Mouse (Mus musculus) small intestine, adult 2 months (tissue): ENCODE data around the gene Tmem251. TPM values are rescaled to one million over a fixed set of nuclear protein-coding genes. Genes with fewer than 3 reads are reported as not detected.

ENCODE experiments used
- H3K27ac ChIP-seq: fragments of 200-500 bp; 2 replicates; pipeline ENCODE4 v1.5.1; 2012; ENCODE audit warnings: low read depth, low read length, control low read depth, inconsistent platforms; ENCODE audit not compliant: insufficient read depth
- H3K27me3 ChIP-seq: fragments of 200-500 bp; 2 replicates; pipeline ENCODE4 v1.6.1; 2012; ENCODE audit warnings: mild to moderate bottlenecking, moderate library complexity, low read length, inconsistent platforms; ENCODE audit not compliant: control insufficient read depth, insufficient read depth
- H3K36me3 ChIP-seq: fragments of 200-500 bp; 2 replicates; pipeline ENCODE4 v1.6.1; 2012; ENCODE audit warnings: mild to moderate bottlenecking, low read length, control low read depth, inconsistent platforms; ENCODE audit not compliant: control insufficient read depth, insufficient read depth
- H3K4me1 ChIP-seq: fragments of 200-500 bp; 2 replicates; pipeline ENCODE4 v1.6.1; 2012; ENCODE audit warnings: low read length, inconsistent platforms, mixed read lengths; ENCODE audit not compliant: control insufficient read depth, insufficient read depth, insufficient read length
- H3K4me3 ChIP-seq: fragments of 200-500 bp; 2 replicates; pipeline ENCODE4 v1.5.1; 2012; ENCODE audit warnings: low read depth, mild to moderate bottlenecking, control low read depth, inconsistent platforms, low read length, moderate library complexity
- CTCF ChIP-seq: fragments of 200-500 bp; IDR thresholded peaks from 2 replicates; pipeline ENCODE4 v1.5.1; 2012; ENCODE audit warnings: low read depth, mild to moderate bottlenecking, control low read depth, inconsistent platforms, low read length, moderate library complexity, mixed read lengths; ENCODE audit not compliant: insufficient replicate concordance, insufficient read length; ENCODE audit errors: extremely low read depth
- POLR2A ChIP-seq: fragments of 200-500 bp; IDR thresholded peaks from 2 replicates; pipeline ENCODE4 v1.6.1; 2012; ENCODE audit warnings: low read depth, mild to moderate bottlenecking, control low read depth, inconsistent platforms, low read length, moderate library complexity
- WGBS: fragments of 180-500 bp; shearing (Covaris S2); methylation state at CpG from one replicate; pipeline ENCODE4 v1.1.7; 2018; 5-methylcytosine and 5-hydroxymethylcytosine counted together
- polyA plus RNA-seq: library from polyadenylated mRNA; depleted of rRNA; stranded (reverse); fragments of >200 nt; gene quantifications from 2 replicates; pipeline ENCODE4 v1.2.3, GENCODE M21; 2012; rRNA removed

Gene Tmem251
- 1.7 and 2.4 TPM in 2 replicates for polyA plus RNA-seq

DNA sequence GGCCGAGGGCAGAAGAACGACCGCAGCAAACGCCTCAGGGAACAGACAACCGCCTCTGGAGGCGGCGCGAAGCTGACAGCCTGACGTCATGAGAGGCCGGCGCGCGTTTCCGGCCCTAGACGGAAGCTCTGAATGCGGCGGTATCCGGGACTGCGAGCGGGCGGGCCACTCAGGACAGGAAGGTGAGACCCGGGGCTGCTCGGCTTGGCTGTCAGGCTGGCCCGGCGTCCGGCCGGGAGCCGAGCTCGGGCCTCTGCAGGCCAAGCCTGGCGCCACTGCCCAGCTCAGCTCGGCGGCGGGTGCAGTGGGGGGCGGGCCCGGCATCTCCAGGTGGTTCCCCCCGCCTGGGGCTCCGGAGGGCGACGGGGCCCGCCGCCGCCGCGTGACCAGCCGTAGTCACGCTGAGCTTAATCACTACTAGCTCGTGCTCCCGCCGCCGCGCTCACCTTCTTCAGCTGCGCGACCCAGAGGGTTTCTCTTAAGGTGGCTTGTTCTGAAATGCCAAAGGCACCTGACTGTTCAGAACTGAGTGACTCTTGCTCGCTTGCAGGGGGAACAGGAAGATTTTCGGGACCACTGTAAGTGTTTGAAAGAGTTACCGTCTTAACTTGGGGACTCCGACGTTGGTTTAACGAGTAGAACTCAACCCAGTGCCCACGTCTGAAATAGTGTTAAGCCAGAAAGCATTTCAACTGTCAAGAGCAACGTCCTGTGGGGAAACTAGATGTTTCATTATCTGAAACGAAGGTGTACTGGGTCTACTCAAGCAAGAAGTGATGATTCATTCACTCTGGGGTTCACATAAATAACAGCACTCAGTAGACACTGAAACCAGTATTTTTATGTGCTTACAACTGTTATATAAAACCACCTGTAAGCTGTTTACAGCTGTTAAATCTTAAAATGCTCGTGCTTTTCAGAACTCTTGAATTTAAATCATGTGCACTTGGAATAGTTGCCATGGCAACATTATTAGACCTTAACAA is at the start of gene Tmem251, which contains the start of gene Moap1:
Gene Tmem251, plus strand, starts transcription at position 174 of the 986 bp plus-strand sequence.
Gene Moap1, minus strand, starts transcription at position 73 of the 986 bp plus-strand sequence.
- H3K4me1 ChIP-seq: peaks cover 7% of the 10 kb centered on the region; the same call in 1 of the 2 replicates
- under 1% methylated on average over 63 of the region's 63 CpGs for WGBS
- H3K27ac ChIP-seq: peak within 1 kb of the TSS; percentile 71
- H3K4me3 ChIP-seq: peak within 1 kb of the TSS; percentile 73
- H3K27me3 ChIP-seq: no peaks in the 10 kb centered on the region
- H3K36me3 ChIP-seq: peaks cover 6% of the 10 kb centered on the region; the same call in 1 of the 2 replicates
- peak; percentile 48 for TF ChIP-seq POLR2A
- no peak for TF ChIP-seq CTCF

DNA sequence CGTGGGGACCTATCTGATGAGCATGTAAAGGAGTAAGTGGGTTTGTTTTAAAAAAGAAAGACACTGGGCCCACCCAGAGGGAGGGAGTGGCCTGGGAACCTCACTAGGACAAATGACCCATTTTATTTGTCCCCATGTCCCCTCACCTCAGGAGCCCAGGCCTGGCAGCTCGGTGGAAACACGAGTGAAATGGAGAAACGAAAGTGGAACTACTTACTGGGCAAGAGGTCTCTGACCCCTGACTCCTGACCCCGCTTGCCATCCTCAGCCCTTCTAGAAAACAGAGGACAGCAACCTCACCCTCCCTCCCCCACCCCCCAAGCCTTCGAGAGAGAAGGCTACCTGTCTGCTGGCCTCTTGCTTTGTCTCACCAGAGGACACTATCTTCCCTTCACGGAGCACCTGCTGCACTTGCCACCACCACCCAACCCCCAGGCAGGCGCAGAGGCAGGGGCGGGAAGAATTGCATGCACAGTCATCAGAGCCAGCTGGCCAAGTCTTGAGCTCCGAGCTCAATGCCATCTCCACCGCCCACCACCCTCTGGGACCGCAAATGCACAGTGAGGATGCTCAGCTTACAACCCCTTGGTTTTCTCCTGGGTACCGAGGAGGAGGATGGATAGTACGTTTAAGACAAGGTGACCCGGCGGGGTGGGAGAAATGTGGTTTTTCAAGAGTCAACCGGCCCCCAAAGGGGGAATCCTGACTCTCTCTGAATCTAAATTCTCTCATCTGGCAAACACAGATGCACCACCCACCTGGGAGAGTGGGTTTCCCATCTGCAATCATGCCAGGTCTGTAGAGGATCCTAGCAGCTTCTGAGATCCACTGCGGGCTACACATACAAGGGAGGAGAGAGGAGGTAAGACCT is 48.0 kb upstream of the Tmem251 start:
- TF ChIP-seq POLR2A: no peak
- no peak for TF ChIP-seq CTCF
- 57% methylated on average over 18 of the region's 18 CpGs for WGBS
- Histone ChIP-seq H3K36me3 (peaks cover 5% of the 10 kb centered on the region), H3K4me1 (peaks cover 84% of the 10 kb centered on the region), H3K4me3 (peak overlapping the region; percentile 33), H3K27ac (peak overlapping the region; percentile 24; the same call in 1 of the 2 replicates), H3K27me3 (no peaks in the 10 kb centered on the region)

DNA sequence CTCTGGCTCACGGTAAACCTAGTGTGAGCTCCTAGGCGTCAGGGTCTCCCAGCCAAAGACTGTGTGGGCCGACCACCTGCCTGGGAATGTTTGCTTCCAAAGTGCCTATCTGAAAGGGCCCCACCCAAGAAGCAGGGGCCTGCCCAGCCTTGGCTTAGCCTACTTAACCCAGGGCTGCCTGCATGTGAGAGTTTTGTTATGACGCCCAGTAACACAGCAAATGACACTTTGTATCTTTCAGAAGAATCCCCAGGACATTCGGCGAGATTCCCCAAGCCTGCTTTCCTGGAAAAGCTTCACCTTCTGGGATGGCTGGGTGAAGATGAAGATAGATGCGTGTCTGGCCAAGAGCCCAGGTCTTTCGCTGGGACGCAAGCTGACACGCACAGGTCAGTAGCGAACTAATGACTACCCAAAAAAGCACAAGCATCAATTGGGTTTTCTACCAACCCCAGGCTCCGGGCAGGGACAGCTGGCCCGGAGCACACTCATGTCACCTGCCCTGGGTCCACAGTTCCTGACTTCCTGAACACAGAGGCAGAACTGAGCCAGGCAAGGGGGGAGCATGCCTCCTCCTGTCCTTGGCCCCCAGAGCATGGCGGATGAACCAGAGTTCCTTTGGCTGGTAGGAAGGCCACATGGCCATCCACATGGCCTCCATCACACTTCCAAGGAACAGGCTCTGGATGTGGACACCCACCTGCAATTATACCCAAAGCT is 46.8 kb upstream of the Tmem251 start:
- H3K27ac ChIP-seq: peak overlapping the region; percentile 24
- TF ChIP-seq POLR2A (no peak), CTCF (no peak)
- peaks cover 5% of the 10 kb centered on the region for H3K36me3 ChIP-seq
- H3K27me3 ChIP-seq: no peaks in the 10 kb centered on the region
- 54% methylated on average over 14 of the region's 14 CpGs for WGBS
- H3K4me3 ChIP-seq: peak overlapping the region; percentile 13
- H3K4me1 ChIP-seq: peaks cover 79% of the 10 kb centered on the region

DNA sequence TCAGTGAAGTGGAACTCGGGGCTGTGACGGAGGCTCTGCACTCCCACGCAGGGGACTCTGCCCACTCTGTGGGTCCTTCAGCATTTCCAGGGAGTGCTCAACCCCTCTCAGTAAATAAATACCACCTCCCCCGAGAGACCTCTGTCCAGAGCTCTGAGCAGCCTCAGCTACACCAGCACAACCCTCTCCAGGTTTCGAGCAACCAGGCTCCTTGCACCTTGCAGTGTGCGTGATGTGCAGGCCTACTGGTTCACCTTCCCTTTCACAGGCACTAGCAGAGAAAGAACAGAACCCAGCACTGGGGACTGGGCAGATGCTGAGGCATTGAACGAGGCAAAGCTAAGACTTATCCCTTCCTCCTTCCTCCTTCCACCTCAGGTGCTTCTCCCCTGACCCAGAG is 46.2 kb upstream of the Tmem251 start:
- 74% methylated on average over 7 of the region's 7 CpGs for WGBS
- H3K4me1 ChIP-seq: peaks cover 78% of the 10 kb centered on the region
- H3K4me3 ChIP-seq: peak overlapping the region; percentile 13; the same call in 1 of the 2 replicates
- H3K27me3 ChIP-seq: no peaks in the 10 kb centered on the region
- H3K36me3 ChIP-seq: peaks cover 5% of the 10 kb centered on the region
- peak overlapping the region; percentile 73 for H3K27ac ChIP-seq
- TF ChIP-seq CTCF (no peak), POLR2A (no peak)

DNA sequence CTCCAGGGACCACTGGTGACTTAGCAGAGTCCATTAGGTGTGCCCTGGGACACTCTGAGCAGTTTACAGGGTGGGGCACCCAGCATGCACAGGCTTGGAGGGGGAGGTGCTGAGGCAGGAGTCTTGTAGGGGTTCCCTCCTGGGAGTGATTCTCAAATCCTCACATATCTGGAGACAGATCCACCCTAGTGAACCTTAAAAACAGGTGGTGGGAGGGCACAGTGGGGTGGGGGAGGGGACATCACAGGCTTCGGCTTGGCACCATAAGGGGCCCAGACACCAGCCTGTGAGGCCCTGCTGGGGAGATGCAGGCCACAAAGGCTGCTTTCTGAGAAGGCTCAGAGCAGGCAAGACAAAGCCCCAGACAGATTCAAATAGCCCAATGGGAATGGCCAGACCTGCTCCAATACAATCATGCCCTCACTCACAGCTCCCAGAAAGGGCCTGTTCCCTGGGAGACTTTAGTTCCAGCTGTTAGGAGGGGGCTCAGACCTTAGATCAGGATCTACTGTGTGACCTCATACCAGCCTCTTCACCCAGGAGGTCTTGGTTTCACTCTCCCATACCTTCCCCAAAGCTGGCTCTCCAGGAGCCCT is 45.4 kb upstream of the Tmem251 start:
- WGBS: 42% methylated on average over 1 of the region's 1 CpGs

DNA sequence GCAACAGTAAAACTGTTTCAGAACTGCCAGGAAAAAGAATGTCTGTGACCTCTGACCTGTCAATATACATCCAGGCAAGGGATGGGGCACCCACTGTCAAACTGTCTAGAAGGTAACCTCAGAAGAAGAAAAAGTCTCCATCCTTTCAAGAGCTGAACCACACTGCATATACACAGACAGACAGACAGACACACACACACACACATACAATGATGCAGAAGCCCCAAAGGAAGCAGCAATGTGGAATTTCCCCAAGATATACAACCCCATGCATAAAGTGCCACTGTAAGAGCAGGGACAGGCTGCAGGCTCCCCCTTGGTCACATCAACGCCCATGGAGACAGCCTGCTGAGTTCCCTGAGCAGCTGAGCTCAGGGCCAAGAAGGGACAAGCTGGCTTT is 44.4 kb upstream of the Tmem251 start:
- Histone ChIP-seq H3K4me1 (peaks cover 69% of the 10 kb centered on the region), H3K36me3 (no peaks in the 10 kb centered on the region), H3K27ac (peak overlapping the region; percentile 68), H3K27me3 (no peaks in the 10 kb centered on the region), H3K4me3 (no peak overlapping the region; the same call in 1 of the 2 replicates)
- no peak for TF ChIP-seq CTCF
- WGBS: 58% methylated on average over 1 of the region's 1 CpGs

More for the DNA sequence above, 45.4 kb upstream of the Tmem251 start:
- peaks cover 5% of the 10 kb centered on the region for H3K36me3 ChIP-seq
- H3K27ac ChIP-seq: peak overlapping the region; percentile 73
- TF ChIP-seq CTCF (no peak), POLR2A (no peak)
- H3K4me1 ChIP-seq: peaks cover 72% of the 10 kb centered on the region
- no peak overlapping the region for H3K4me3 ChIP-seq
- H3K27me3 ChIP-seq: no peaks in the 10 kb centered on the region
